Mouse (Mus musculus): Measurements from ENCODE around the gene Mapk8ip2.

Mapk8ip2 gene

DNA sequence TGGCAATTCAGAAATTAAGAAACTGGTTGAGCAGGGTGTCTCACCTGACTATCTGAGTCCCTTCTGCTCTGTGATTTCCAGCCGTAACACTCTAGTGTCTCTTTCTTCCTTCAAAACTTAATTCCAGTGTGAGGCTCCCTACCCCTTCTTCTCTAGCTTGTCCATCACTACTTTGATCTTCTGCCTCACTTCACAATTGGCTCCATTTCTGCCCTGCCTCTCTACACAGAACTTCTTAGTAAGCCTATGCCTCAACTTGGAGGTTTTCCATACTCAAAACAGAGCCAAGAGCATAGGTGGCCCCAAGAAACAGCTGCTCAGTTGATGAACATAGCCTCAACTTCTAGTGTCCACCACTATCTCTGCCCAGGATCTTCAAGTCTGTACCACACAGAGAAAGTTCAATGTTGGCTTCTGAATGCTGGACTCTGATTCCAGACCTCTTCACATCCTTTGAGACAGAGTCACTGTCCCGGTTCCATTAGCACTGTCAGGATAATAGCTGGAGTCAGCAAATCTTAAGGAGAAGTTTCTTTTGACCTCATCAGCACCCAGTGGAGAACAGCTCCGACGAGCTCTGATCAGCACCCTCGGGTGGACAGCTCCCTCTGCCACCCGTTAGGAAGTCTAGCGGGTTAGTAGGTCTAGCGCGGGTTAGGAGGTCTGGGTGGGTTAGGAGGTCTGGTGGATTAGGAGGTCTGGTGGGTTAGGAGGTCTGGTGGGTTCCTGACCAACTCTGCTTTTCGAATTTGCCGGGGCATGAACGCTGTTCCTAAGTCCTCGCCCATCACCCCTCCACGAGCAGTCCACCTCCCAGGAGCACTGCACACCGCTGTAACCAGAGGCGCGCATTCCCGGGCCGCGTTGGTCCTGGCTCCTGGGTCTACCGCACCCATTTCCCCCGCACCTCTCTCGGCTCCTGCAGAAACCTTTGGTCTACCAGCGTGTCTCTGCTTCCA is 528 bp upstream of the Mapk8ip2 start:
- no peak for DNase-seq (ENCODE audit: low read depth, low spot score)

GRCm38 (mm10) chr15:89454857-89455256 is 1.1 kb downstream of the Mapk8ip2 start:
- DNase-seq (ENCODE audit: low read depth, low spot score) = no peak

DNA sequence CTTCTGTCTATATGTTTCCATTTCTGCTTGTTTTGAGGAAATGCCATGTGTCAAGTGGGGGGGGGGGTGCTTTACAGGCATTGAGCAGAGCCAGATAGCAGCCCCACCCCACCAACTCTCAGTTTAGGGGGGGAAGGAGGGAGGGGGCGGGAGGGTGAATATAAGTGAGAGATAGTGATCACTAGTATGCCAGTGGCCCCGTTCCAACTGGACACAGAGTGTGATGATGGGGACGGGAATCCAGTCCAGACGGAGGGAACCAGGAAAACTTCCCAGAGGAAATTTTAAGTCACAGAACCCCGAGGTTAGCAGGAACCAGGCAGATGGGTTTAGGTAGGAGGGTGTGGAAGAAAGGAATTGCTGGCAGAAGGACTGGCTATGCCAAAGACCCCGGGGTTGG is 1.9 kb downstream of the Mapk8ip2 start:
- DNase-seq (ENCODE audit: low read depth, low spot score) = no peak

DNA sequence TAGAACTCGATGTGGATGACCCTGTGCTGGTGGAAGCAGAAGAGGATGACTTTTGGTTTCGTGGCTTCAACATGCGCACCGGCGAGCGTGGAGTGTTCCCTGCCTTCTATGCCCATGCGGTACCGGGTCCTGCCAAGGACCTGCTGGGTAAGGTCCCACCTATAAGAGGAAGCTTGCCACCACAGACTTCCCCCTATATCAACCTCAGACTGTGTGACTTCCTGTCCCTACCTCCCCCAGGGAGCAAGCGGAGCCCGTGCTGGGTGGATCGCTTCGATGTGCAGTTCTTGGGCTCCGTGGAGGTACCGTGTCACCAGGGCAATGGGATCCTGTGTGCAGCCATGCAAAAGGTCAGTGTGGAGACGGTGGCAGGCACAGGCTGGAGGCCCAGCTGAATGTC is 5.2 kb downstream of the Mapk8ip2 start:
- DNase-seq (ENCODE audit: low read depth, low spot score) = no peak

DNA sequence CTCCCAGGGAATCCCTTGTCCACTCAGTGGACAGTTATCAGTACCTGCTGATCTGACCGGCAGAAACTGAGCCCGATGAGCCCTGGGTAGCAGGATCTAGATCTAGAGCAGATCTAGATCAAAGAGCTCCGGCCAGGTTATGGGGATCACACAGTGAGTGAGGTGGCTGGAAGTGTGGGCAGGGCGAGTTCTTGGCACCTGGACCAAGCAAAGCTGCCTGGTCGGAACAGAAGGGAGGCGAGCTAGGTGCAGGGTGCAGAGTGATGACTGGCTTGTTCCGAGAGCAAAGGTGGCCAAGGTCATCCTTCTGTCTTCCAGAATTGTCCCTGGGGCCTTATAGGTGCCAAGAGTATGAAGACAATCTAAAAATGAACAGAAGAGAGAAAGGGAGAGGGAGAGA is 6.1 kb downstream of the Mapk8ip2 start:
- DNase-seq (ENCODE audit: low read depth, low spot score) = no peak

DNA sequence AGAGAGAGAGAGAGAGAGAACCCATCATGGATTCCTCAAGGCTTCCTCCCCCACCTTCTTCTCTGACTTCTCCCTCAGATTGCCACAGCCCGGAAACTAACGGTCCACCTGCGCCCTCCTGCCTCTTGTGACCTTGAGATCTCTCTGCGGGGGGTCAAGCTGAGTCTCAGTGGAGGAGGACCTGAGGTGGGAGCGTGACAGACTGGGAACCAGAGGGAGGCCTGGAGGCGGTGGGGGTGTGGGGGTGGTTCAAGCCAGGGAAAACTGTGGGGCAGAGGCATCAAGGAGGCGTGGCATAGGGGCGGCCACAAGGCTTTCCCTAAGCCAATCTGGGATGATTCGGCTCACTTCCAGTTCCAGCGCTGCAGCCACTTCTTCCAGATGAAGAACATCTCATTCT is 6.6 kb downstream of the Mapk8ip2 start:
- no peak for DNase-seq (ENCODE audit: low read depth, low spot score)

DNA sequence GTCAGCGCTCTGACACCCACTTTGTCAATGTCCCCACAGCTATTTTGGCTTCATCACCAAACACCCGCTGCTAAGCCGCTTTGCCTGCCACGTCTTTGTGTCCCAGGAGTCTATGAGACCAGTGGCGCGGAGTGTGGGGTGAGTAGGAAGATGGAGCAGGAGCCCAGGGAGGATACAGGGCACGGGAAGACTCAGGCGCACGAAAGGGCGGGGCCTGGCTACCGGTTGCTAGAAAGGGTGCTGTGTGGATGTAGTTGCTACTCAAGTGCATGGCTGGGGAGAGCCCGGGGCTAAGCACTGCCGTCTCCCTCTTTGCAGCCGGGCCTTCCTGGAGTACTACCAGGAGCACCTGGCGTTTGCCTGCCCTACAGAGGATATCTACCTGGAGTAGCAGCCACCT is 7.6 kb downstream of the Mapk8ip2 start:
- no peak for DNase-seq (ENCODE audit: low read depth, low spot score)

DNA sequence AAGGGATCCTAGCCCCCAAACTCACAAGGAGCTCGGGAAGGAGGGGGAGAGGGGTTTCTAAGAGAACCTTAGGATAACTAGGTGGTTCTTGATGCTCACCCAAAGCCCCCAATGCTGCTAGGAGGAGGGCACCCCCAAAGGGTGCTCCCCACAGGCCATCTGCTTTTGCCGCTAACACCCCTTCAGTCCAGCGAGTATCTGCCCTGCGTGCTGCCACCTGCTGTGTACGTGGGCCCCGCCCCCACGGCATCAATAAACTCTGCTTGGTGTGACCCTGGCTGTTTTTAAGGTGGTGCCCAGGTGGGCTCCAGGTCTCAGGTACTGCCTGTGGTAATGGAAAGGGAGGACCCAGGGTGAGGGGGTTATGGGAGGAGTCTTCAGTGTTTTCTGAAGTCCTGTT is 8.5 kb downstream of the Mapk8ip2 start:
- no peak for DNase-seq (ENCODE audit: low read depth, low spot score)

- DNase-seq (ENCODE audit: low read depth, low spot score) = no peak
Measured at GRCm38 (mm10) chr15:89463334-89464235, 9.9 kb downstream of the Mapk8ip2 start.

DNA sequence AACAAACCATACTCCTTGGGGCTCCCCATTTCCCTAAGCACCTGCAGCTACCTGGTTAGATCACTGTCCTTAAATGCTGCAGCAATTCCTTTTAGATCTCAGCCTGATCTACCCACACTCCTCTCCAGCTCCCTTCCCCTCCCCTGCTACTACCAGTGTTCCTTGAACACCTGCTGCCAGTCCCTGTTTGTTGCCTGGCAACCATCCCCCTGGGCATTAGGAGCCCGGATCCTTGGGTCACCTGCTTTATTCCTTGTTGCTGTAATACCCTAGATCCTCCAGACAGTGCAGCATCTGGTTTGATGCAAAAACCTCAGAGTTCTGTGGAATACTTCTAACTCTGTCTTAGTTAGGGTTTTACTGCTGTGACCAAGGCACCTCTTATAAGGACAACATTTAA is 11.3 kb downstream of the Mapk8ip2 start:
- no peak for DNase-seq (ENCODE audit: low read depth, low spot score)

DNA sequence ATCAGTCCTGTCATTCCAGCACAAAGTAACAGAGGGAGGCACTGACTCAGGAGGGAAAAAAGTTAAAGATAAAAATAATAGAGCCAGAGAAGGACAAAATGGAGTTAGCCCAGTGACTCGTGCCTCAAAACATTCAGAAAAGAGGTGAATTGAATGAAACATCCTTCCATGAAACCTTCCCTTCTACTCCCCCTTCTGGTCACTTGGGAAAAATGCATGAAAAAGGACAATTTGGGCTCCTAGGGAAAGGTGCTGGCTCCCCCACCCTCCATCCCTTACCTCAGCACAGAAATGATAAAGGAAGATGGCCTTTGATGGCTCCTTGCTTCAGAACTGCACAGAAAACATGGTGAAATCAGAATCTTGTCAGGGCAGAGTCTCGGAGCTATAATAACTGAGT is 14.9 kb downstream of the Mapk8ip2 start:
- DNase-seq (ENCODE audit: low read depth, low spot score) = no peak

DNA sequence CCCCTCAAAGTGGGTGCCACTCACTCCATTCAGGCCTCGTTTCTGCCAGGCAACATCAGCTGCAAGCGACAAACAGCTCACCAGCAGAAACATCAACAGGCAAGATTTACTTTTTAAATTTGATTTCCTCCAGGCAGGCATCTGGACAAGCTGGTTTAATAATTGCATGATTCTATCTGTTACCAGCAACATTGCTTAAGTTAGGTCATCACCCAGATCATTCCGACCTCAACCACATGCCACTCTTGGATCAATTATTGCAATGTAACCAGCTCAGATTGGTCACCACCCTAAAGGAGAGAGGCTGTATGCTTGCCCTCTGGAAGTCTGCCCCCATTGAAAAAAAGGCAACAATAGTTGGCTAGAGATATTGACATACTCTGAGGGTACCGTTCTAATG is 17.8 kb downstream of the Mapk8ip2 start:
- DNase-seq (ENCODE audit: low read depth, low spot score) = no peak

- no peak for DNase-seq (ENCODE audit: low read depth, low spot score)
Measured at GRCm38 (mm10) chr15:89473370-89473769, 19.7 kb downstream of the Mapk8ip2 start.

DNA sequence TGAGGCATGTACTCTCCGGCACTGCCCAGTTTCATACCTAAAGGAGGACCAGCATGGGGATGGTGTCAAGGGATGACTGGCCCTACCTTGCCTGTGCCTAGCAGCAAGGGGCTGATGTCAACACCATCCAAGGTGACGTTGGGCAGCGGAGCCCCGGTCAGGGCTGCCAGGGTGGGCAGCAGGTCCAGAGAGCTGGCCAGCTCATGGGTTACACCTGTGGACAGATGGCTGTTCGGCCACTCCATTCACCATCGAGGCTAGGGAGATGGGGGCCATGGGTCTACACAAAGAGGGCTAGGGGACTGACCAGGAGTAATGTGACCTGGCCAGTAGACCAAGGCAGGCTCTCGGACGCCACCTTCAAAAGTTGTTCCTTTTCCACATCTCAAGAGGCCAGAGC is 20.2 kb downstream of the Mapk8ip2 start:
- DNase-seq (ENCODE audit: low read depth, low spot score) = no peak

DNA sequence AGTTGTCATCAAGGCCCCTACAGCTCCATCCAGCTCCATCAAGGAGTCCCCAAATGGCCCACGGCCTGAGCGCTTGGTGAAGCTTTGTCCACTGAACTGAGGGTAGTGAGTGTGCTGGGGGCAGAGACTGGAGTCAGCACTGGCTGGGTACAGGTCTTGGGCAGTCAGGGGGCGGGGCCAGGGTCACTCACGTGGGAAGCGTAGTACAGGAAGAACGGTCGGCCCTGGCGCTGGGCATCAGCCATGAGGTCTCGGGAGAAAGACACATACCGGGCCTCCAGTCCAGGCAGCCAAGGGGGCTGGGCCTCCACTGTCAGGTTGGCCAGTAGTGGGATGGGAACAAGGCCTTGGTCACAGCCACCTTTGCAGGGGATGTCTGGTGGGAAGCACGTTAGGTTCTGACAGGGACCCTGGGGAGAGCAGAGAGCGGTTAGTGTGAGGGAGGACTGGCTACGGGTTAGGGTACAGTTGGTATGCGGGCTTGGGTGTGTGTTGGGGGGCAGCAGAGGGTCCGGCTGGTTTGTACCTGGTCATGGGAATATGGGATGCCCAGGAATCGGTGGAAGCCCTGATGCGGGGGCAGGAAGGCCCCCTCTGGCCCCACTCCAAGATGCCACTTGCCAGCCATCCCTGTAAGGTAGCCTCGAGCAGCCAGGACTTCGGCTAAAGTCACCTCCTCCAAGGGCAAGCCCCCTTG is 21.0 kb downstream of the Mapk8ip2 start:
- no peak for DNase-seq (ENCODE audit: low read depth, low spot score)

- no peak for DNase-seq (ENCODE audit: low read depth, low spot score)
Measured at GRCm38 (mm10) chr15:89475293-89475600, 21.5 kb downstream of the Mapk8ip2 start.

GRCm38 (mm10) chr15:89475611-89476474 is 22.1 kb downstream of the Mapk8ip2 start:
- DNase-seq (ENCODE audit: low read depth, low spot score) = no peak

GRCm38 (mm10) chr15:89476475-89476815 is 22.7 kb downstream of the Mapk8ip2 start:
- no peak for DNase-seq (ENCODE audit: low read depth, low spot score)

GRCm38 (mm10) chr15:89477091-89477491 is 23.4 kb downstream of the Mapk8ip2 start, which contains the start of gene Arsa:
Gene Arsa (minus strand): TSS chr15:89477425.
- DNase-seq (ENCODE audit: low read depth, low spot score) = no peak

- no peak for DNase-seq (ENCODE audit: low read depth, low spot score)
Measured at GRCm38 (mm10) chr15:89477806-89478205, 24.1 kb downstream of the Mapk8ip2 start.

- DNase-seq (ENCODE audit: low read depth, low spot score) = no peak
Measured at GRCm38 (mm10) chr15:89478622-89479021, 24.9 kb downstream of the Mapk8ip2 start.
